In genomic region chr2:13757412-13757811, GRCm38 (mm10) we compare ENCODE assay signal across 10 mouse cellular contexts. TPM values are rescaled to one million over a fixed set of nuclear protein-coding genes. Genes with fewer than 3 reads are reported as not detected.
DNase-seq lines count a peak whose midpoint lies in the region; ATAC-seq lines count a peak whose summit lies in the region.
"Had no signal": no experiment of that assay in that cellular context is flagged by ENCODE, and none has a peak within 500 bp of the region (broad histone marks: within the 10 kb centered on the region; RNA-seq: fewer than 3 reads in every experiment).

No protein-coding gene starts in this region.

- DNase-seq in CD4-positive, CD25-positive, alpha-beta regulatory T cell, adult 2 months (ENCODE audit: low read depth, low spot score): peak; percentile 88
- DNase-seq in c-Kit-positive CD71-negative TER-119-negative erythroid progenitor cells, embryonic 14.5 days (ENCODE audit: low read depth): peak; percentile 19
- peak; percentile 85 for DNase-seq in thymus, postnatal 0 days (ENCODE audit: low spot score)
- DNase-seq in cerebellum, postnatal 4 days (ENCODE audit: low spot score in 2 of 2): no peak
- no peak for DNase-seq in Muller cell, postnatal 12 days (ENCODE audit: inconsistent ontology term)
- no peak for DNase-seq in embryo, embryonic 9.5 days (ENCODE audit: extremely low spot score)
- DNase-seq: cerebellum, postnatal 14 days; right cerebral cortex, postnatal 25 days had no signal

- ATAC-seq in megakaryocyte-erythroid progenitor cell, adult 5-6 weeks (replicated peaks; ENCODE audit: low FRiP score, low TSS enrichment, poor library complexity, severe bottlenecking): peak; percentile 60
- ATAC-seq: intestine, embryonic 16.5 days had no signal

RNA-seq across cellular contexts. Expression of gene St8sia6, which starts 36.5 kb away (rescaled TPM):
- total RNA-seq in megakaryocyte-erythroid progenitor cell, adult 5-6 weeks (2014; fragmentation: Nextera tagmentation): 7.7 and 9.1 TPM in 2 replicates
- 9.2 and 26.6 TPM in 2 replicates for total RNA-seq in megakaryocyte-erythroid progenitor cell, adult 5-6 weeks (2017)
- polyA plus RNA-seq in thymus, postnatal 0 days (2015; fragmentation: Nextera tagmentation; extraction: Ambion mirVana): 0.17 and 0.29 TPM in 2 replicates

Comparison
In these comparisons a context has a peak if more than half of its experiments do, and no peak if none do; other contexts are left out.
1. DNase-seq: peak in CD4-positive, CD25-positive, alpha-beta regulatory T cell, adult 2 months (single experiment), c-Kit-positive CD71-negative TER-119-negative erythroid progenitor cells, embryonic 14.5 days (single experiment) and thymus, postnatal 0 days (single experiment); none in cerebellum, postnatal 4 days (0 of 2), Muller cell, postnatal 12 days (single experiment) and embryo, embryonic 9.5 days (single experiment).